Mouse (Mus musculus) CD4-positive, CD25-positive, alpha-beta regulatory T cell, adult 4 months (primary cell): ENCODE measurements at regions not wholly inside any gene's neighbourhood (a gene's known extent, or its start where the extent isn't known, plus 50 kb on each side); places are given as distances from the start of the nearest gene placed in this dataset.
"Not testable (repeated sequence)": the region's sequence is repeated elsewhere in the genome, so short reads cannot be mapped to it uniquely, and the experiment has no call there.

Experiments used
- ATAC-seq: one replicate; pipeline ENCODE4 v1.8.0; 2017

- not testable (repeated sequence) for ATAC-seq
These were observed 51.4 kb upstream of the Bdh1 start for GRCm38 (mm10) chr16:31370590-31371092.

GRCm38 (mm10) chr16:31369849-31370248, 52.2 kb upstream of the Bdh1 start:
- no peak for ATAC-seq

GRCm38 (mm10) chr16:31367521-31368245, 53.1 kb upstream of the Apod start:
- no peak for ATAC-seq

GRCm38 (mm10) chr16:31366033-31366432, 51.4 kb upstream of the Apod start:
- peak; percentile 43 for ATAC-seq

- no peak for ATAC-seq
These were observed 49.9 kb upstream of the Apod start for GRCm38 (mm10) chr16:31364475-31364874.
